Mouse (Mus musculus): Measurements from ENCODE around the gene Prkag2. TPM values are rescaled to one million over a fixed set of nuclear protein-coding genes. Genes with fewer than 3 reads are reported as not detected.

The Prkag2 gene
- polyA plus RNA-seq, 1 experiment from 2014 or later: 41.2 TPM

GRCm38 (mm10) chr5:24952212-24952611 is 148.2 kb downstream of the Prkag2 start:
- H3K9ac ChIP-seq (replicated peaks; ENCODE audit: low read length): no peak overlapping the region
- H3K4me1 ChIP-seq (ENCODE audit: control insufficient read depth, insufficient read depth, low read length): no peaks in the 10 kb centered on the region
- H3K27me3 ChIP-seq (ENCODE audit: control insufficient read depth, insufficient read depth, low read length): no peaks in the 10 kb centered on the region
- no peak for ATAC-seq (replicated peaks; ENCODE audit: insufficient number of reproducible peaks, low FRiP score, low TSS enrichment, low read depth)
- no peak overlapping the region for H3K27ac ChIP-seq (replicated peaks; ENCODE audit: low read depth, low read length)
- DNase-seq (ENCODE audit: low spot score): no peak
- H3K36me3 ChIP-seq (replicated peaks; ENCODE audit: control insufficient read depth, insufficient read depth, low read depth, low read length): no peaks in the 10 kb centered on the region; the same call in 1 of the 2 replicates
- H3K9me3 ChIP-seq (replicated peaks; ENCODE audit: control insufficient read depth, low read length): no peaks in the 10 kb centered on the region
- H3K4me2 ChIP-seq (ENCODE audit: low read depth, low read length): no peak overlapping the region
- H3K4me3 ChIP-seq (ENCODE audit: low read depth, low read length): no peak overlapping the region
- WGBS: 68% methylated on average over 6 of the region's 6 CpGs

GRCm38 (mm10) chr5:24950891-24951574 is 149.4 kb downstream of the Prkag2 start:
- H3K27me3 ChIP-seq (ENCODE audit: control insufficient read depth, insufficient read depth, low read length): no peaks in the 10 kb centered on the region
- 77% methylated on average over 7 of the region's 7 CpGs for WGBS
- no peaks in the 10 kb centered on the region for H3K9me3 ChIP-seq (replicated peaks; ENCODE audit: control insufficient read depth, low read length)
- H3K4me3 ChIP-seq (ENCODE audit: low read depth, low read length): no peak overlapping the region
- H3K4me1 ChIP-seq (ENCODE audit: control insufficient read depth, insufficient read depth, low read length): no peaks in the 10 kb centered on the region
- ATAC-seq (replicated peaks; ENCODE audit: insufficient number of reproducible peaks, low FRiP score, low TSS enrichment, low read depth) (no peak), DNase-seq (ENCODE audit: low spot score) (no peak)
- H3K36me3 ChIP-seq (replicated peaks; ENCODE audit: control insufficient read depth, insufficient read depth, low read depth, low read length): no peaks in the 10 kb centered on the region; the same call in 1 of the 2 replicates
- H3K27ac ChIP-seq (replicated peaks; ENCODE audit: low read depth, low read length): no peak overlapping the region
- no peak overlapping the region for H3K9ac ChIP-seq (replicated peaks; ENCODE audit: low read length)
- H3K4me2 ChIP-seq (ENCODE audit: low read depth, low read length): no peak overlapping the region

- no peak overlapping the region for H3K4me2 ChIP-seq (ENCODE audit: low read depth, low read length)
- 83% methylated on average over 6 of the region's 6 CpGs for WGBS
- DNase-seq (ENCODE audit: low spot score) (no peak), ATAC-seq (replicated peaks; ENCODE audit: insufficient number of reproducible peaks, low FRiP score, low TSS enrichment, low read depth) (no peak)
- H3K27ac ChIP-seq (replicated peaks; ENCODE audit: low read depth, low read length): no peak overlapping the region
- H3K9ac ChIP-seq (replicated peaks; ENCODE audit: low read length): no peak overlapping the region
- H3K4me3 ChIP-seq (ENCODE audit: low read depth, low read length): no peak overlapping the region
- no peaks in the 10 kb centered on the region for H3K27me3 ChIP-seq (ENCODE audit: control insufficient read depth, insufficient read depth, low read length)
- H3K9me3 ChIP-seq (replicated peaks; ENCODE audit: control insufficient read depth, low read length): no peaks in the 10 kb centered on the region
- H3K36me3 ChIP-seq (replicated peaks; ENCODE audit: control insufficient read depth, insufficient read depth, low read depth, low read length): no peaks in the 10 kb centered on the region; the same call in 1 of the 2 replicates
- no peaks in the 10 kb centered on the region for H3K4me1 ChIP-seq (ENCODE audit: control insufficient read depth, insufficient read depth, low read length)
Observed at GRCm38 (mm10) chr5:24950039-24950438, 150.4 kb downstream of the Prkag2 start.

GRCm38 (mm10) chr5:24938046-24938822 is 162.2 kb downstream of the Prkag2 start:
- ATAC-seq (replicated peaks; ENCODE audit: insufficient number of reproducible peaks, low FRiP score, low TSS enrichment, low read depth): no peak
- Histone ChIP-seq H3K36me3 (replicated peaks; ENCODE audit: control insufficient read depth, insufficient read depth, low read depth, low read length) (no peaks in the 10 kb centered on the region), H3K4me2 (ENCODE audit: low read depth, low read length) (no peak overlapping the region), H3K4me1 (ENCODE audit: control insufficient read depth, insufficient read depth, low read length) (no peaks in the 10 kb centered on the region), H3K27me3 (ENCODE audit: control insufficient read depth, insufficient read depth, low read length) (no peaks in the 10 kb centered on the region), H3K27ac (replicated peaks; ENCODE audit: low read depth, low read length) (no peak overlapping the region), H3K4me3 (ENCODE audit: low read depth, low read length) (no peak overlapping the region), H3K9me3 (replicated peaks; ENCODE audit: control insufficient read depth, low read length) (no peaks in the 10 kb centered on the region), H3K9ac (replicated peaks; ENCODE audit: low read length) (no peak overlapping the region)
- 71% methylated on average over 5 of the region's 5 CpGs for WGBS
- no peak for DNase-seq (ENCODE audit: low spot score)

GRCm38 (mm10) chr5:24936451-24936850 is 164.0 kb downstream of the Prkag2 start:
- no peak for DNase-seq (ENCODE audit: low spot score)
- Histone ChIP-seq H3K27me3 (ENCODE audit: control insufficient read depth, insufficient read depth, low read length) (no peaks in the 10 kb centered on the region), H3K4me2 (ENCODE audit: low read depth, low read length) (no peak overlapping the region), H3K9me3 (replicated peaks; ENCODE audit: control insufficient read depth, low read length) (no peaks in the 10 kb centered on the region), H3K4me1 (ENCODE audit: control insufficient read depth, insufficient read depth, low read length) (no peaks in the 10 kb centered on the region), H3K4me3 (ENCODE audit: low read depth, low read length) (no peak overlapping the region), H3K9ac (replicated peaks; ENCODE audit: low read length) (no peak overlapping the region), H3K36me3 (replicated peaks; ENCODE audit: control insufficient read depth, insufficient read depth, low read depth, low read length) (no peaks in the 10 kb centered on the region), H3K27ac (replicated peaks; ENCODE audit: low read depth, low read length) (no peak overlapping the region)
- 82% methylated on average over 8 of the region's 8 CpGs for WGBS
- ATAC-seq (replicated peaks; ENCODE audit: insufficient number of reproducible peaks, low FRiP score, low TSS enrichment, low read depth): no peak

- ATAC-seq (replicated peaks; ENCODE audit: insufficient number of reproducible peaks, low FRiP score, low TSS enrichment, low read depth): no peak
- Histone ChIP-seq H3K9ac (replicated peaks; ENCODE audit: low read length) (no peak overlapping the region), H3K27ac (replicated peaks; ENCODE audit: low read depth, low read length) (no peak overlapping the region), H3K9me3 (replicated peaks; ENCODE audit: control insufficient read depth, low read length) (no peaks in the 10 kb centered on the region), H3K4me1 (ENCODE audit: control insufficient read depth, insufficient read depth, low read length) (no peaks in the 10 kb centered on the region), H3K27me3 (ENCODE audit: control insufficient read depth, insufficient read depth, low read length) (no peaks in the 10 kb centered on the region), H3K4me2 (ENCODE audit: low read depth, low read length) (no peak overlapping the region), H3K4me3 (ENCODE audit: low read depth, low read length) (no peak overlapping the region), H3K36me3 (replicated peaks; ENCODE audit: control insufficient read depth, insufficient read depth, low read depth, low read length) (no peaks in the 10 kb centered on the region)
- DNase-seq (ENCODE audit: low spot score): no peak
- 87% methylated on average over 10 of the region's 10 CpGs for WGBS
Observed at GRCm38 (mm10) chr5:24935446-24935845, 165.0 kb downstream of the Prkag2 start.

- no peak overlapping the region for H3K4me2 ChIP-seq (ENCODE audit: low read depth, low read length)
- no peak overlapping the region for H3K4me3 ChIP-seq (ENCODE audit: low read depth, low read length)
- ATAC-seq (replicated peaks; ENCODE audit: insufficient number of reproducible peaks, low FRiP score, low TSS enrichment, low read depth) (no peak), DNase-seq (ENCODE audit: low spot score) (no peak)
- no peaks in the 10 kb centered on the region for H3K27me3 ChIP-seq (ENCODE audit: control insufficient read depth, insufficient read depth, low read length)
- H3K9ac ChIP-seq (replicated peaks; ENCODE audit: low read length): no peak overlapping the region
- H3K9me3 ChIP-seq (replicated peaks; ENCODE audit: control insufficient read depth, low read length): no peaks in the 10 kb centered on the region
- no peaks in the 10 kb centered on the region for H3K4me1 ChIP-seq (ENCODE audit: control insufficient read depth, insufficient read depth, low read length)
- H3K36me3 ChIP-seq (replicated peaks; ENCODE audit: control insufficient read depth, insufficient read depth, low read depth, low read length): no peaks in the 10 kb centered on the region
- no peak overlapping the region for H3K27ac ChIP-seq (replicated peaks; ENCODE audit: low read depth, low read length)
- 98% methylated on average over 1 of the region's 1 CpGs for WGBS
Observed at GRCm38 (mm10) chr5:24933760-24934159, 166.7 kb downstream of the Prkag2 start.

- Histone ChIP-seq H3K27me3 (ENCODE audit: control insufficient read depth, insufficient read depth, low read length) (no peaks in the 10 kb centered on the region), H3K9me3 (replicated peaks; ENCODE audit: control insufficient read depth, low read length) (no peaks in the 10 kb centered on the region), H3K4me1 (ENCODE audit: control insufficient read depth, insufficient read depth, low read length) (no peaks in the 10 kb centered on the region), H3K36me3 (replicated peaks; ENCODE audit: control insufficient read depth, insufficient read depth, low read depth, low read length) (no peaks in the 10 kb centered on the region), H3K9ac (replicated peaks; ENCODE audit: low read length) (no peak overlapping the region), H3K4me3 (ENCODE audit: low read depth, low read length) (no peak overlapping the region), H3K4me2 (ENCODE audit: low read depth, low read length) (no peak overlapping the region), H3K27ac (replicated peaks; ENCODE audit: low read depth, low read length) (no peak overlapping the region)
- DNase-seq (ENCODE audit: low spot score): no peak
- ATAC-seq (replicated peaks; ENCODE audit: insufficient number of reproducible peaks, low FRiP score, low TSS enrichment, low read depth): no peak
- 84% methylated on average over 10 of the region's 10 CpGs for WGBS
Observed at GRCm38 (mm10) chr5:24931578-24932185, 168.8 kb downstream of the Prkag2 start.

All from embryonic facial prominence, embryonic 11.5 days (tissue).